Mouse (Mus musculus) cerebellum, postnatal 14 days (tissue): Measurements from ENCODE around the gene Ddx47.

Experiments
- DNase-seq, 2 experiments: peaks; one replicate each; pipeline ENCODE4 v3.0.0; 2021; ENCODE audit warnings: mixed read lengths in 2 of 2

Ddx47 gene

DNA sequence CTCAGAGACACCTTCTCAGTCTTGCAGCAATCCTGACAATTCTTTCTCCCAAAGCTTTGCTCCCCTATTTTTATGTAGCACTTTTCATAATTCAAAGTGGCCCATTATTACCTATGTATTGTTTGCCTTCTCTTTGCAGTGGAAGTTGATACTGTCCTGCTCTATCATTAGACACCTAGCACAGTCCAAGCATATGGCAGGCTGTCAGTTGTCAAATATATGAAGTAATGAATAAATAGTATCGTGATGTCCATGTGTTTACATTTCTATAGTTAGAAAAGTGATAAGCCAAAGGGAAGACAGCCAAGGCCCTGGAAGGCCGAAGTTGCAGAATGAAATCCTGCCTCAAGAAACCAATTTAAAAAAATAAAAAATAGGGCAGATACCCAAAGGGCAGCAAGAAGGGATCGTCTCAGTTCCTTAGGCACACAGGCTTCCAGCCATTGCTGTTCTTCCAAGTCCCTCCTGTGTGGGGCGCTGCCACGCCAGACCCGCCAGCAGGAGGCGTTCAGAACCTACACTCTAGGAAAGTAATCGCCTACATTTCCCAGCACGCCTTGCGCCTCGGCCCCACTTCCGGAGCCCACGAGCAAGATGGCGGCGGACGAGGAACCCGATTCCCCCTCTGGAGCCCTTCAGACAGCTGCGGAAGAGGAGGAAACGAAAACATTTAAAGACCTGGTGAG, at the start of gene Ddx47:
TSS of gene Ddx47 (plus strand) at position 565 of the 686 bp plus-strand sequence.
- DNase-seq = peak; percentile 97

DNA sequence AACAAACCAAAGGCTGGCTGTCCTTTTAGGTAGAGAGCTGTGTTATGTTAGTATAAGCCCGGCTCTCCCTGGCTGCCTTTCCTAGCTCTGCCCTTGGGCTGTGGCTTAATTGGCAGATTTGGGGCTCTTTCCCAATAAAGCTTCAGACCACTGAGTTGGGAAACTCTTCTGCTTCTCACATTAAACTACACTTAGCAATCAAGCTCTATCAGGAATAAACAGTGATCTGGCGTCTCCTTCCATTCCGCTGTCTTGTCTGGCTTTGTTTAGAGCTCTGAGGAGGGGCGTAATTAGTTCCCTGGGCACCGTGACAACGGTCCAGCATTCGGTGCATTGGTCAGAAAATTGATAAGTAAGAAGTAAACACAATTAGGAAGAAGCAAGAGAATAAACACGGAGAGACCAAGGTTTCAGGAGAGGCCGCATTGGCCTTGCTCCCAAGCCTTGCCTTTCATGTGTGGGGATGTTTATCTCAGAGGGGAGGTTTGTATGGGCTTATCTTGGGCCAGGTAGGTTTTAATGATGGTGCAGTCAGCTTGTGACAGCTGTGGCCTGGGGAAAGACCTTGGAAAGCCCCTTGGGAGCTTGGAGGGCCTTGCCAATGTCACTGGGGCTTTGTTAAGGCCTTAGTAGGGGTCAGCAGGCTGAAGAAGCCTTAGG, 49.4 kb upstream of the Ddx47 start:
- peak; percentile 13 to 34 for DNase-seq

DNA sequence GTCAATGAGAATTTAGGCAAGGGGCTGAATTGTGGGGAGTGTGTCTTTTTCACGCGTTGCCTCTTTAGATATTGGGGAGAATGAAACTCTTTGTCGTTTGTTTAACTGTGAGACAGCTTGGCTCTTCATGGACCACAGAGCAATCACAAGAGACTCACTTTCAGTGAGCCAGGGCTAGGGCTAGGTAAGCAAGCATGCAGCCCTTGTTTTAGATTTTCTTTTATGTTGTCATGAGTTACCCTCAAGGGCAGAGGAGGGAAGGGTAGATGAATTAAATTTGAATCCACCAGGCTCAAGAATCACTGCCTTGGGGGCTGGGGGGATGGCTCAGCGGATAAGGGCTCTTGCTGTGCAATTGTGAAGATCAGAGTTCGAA, 48.9 kb upstream of the Ddx47 start:
- no peak for DNase-seq

DNA sequence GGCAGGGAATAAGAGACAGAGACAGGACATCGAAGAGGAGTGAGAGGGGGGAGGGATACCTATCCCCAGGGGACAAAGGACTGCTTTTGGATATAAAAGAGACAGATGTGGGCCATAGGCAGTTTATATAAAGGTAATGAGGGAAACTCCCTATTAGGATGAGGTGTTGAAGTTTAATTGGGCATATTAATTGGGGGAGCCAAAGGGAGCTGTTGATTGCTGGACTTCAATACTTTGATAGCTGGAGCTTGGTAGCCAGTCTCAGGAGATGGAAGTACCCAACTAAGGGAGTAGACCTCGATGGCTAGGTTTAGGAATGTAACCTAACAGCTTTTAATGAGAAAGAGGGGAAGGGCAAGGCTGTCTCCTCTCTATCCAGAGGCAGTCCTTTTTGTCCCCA, 47.5 kb upstream of the Ddx47 start:
- no peak for DNase-seq

DNA sequence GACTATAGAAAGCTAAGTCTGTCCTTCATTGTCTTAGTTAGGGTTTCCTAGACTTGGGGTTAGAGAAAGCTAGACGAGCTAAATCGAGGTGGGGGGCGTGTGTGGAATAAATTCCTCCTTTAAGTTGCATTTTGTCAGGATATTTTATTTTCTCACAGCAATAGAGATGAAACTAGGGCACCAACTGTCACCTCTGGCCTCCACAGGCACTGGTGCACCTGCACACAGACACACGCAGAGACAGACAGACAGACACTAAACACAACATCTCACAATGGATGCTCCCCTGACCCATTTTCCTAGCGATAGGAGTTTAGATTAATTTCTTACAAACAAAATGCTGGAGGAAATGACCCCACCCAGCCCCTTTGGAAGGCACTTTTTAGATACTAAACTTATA, 44.7 kb upstream of the Ddx47 start:
- DNase-seq = no peak

DNA sequence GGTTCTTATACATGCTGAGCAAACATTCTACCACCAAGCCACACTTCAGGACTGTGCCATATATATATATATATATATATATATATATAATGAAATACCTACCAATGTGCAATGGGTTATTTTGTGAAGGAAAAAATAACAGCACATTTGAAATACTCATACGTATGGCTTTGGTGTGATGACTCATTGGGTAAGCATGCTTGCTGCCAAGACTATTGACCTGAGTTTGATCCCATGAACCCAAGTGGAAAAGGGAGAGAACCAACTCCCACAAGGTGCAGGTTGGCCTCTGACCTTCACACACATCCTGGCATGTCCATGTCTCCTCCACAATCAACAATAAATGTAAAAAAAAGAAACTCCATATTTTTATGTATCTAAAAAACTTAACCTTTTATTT, 43.1 kb upstream of the Ddx47 start:
- no peak for DNase-seq

DNA sequence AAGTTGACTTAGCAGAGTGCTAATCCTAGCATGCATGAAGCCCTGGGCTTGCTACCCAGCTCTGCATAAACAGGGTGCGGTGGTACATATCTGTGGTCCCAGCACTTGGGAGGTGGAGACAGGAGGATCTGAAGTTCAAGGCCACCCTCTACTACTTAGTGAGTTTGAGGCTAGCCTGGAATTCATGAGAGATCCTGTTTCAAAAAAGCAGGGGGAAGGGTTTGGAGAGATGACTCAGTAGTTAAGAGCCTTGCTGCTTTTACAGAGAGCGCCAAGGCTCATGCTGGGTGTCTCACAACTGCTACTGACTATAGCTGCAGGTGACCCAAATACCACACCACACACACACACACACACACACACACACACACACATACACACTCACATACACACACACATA, 41.9 kb upstream of the Ddx47 start:
- no peak for DNase-seq

DNA sequence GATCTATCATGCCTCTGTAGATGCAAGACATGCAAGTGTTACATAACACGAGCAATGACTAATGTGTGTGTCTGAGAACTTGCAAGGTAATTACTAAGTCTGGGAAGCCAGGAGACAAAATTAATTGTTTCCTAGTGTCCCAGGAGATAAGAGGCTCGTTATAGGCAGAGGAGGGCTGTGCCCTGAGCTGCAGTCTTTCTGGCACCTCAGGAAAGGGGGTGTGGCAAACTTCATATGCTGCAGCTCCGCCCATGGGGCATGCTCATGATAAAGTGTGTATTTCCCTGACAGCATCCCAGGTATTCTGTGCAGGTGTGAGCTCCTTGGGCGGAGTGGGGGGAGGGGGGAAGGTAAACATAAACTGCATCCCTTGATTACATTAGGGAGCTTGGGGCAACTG, 39.3 kb upstream of the Ddx47 start:
- no peak for DNase-seq

DNA sequence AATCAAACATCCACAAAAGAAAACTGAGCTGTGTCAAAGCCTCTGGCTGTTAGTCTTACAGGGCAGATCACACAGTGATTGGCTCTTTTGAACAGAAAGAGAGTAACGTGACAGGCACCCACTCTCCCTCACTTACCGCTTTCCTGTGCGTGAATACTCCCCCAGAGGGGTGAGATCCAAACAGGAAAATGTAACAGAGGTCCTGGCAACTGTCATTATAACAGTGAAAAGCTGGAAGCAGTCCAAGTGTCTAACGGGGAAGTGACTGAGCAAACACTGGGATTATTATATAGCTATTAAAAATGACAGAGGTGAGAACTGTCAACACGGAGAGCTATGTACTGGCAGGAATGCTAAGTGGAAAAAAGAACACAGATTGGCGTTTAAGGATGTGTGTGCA, 34.8 kb upstream of the Ddx47 start:
- no peak for DNase-seq

DNA sequence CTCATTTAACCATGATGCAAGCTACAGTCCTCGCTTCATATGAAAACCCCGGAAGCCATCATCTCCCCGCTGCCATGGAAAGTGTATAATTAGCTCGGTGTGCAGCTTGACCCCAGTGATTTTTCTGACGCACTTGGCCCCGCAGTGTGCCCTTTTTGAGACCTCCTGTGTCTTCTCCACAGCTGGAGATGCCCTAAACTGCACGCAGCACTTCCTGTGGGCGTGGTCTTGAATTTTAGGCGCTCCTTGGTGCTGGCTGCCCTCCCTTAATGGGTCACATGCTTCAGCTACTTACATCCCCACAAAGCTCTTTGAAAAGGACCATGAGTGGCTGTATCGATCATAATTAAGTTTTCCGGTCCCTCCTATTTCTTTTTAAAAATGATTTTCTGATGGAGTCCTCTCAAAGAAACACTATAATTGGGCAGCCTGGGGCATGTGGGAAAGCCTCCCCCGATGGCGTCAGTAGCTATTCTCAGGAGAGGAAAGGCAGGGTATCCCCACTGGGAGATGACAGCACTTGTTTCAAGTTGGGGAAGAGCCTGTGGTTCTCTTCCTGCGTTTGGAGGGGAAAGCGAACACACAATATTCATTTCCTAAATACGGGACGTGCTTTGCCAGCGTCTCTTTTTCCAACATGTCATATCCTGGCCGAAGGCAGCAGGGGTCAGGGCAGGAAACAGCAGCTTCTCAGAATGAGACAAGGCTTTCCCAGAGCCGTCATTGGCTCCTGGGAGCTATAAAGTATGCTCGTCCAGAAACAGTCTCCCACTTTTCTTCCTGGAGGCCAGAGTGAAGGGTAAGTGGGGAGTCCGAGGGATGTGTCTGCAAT, 30.0 kb upstream of the Ddx47 start, which contains the start of gene Apold1:
TSS of gene Apold1 (plus strand) at position 488 of the 832 bp plus-strand sequence.
- no peak for DNase-seq

DNA sequence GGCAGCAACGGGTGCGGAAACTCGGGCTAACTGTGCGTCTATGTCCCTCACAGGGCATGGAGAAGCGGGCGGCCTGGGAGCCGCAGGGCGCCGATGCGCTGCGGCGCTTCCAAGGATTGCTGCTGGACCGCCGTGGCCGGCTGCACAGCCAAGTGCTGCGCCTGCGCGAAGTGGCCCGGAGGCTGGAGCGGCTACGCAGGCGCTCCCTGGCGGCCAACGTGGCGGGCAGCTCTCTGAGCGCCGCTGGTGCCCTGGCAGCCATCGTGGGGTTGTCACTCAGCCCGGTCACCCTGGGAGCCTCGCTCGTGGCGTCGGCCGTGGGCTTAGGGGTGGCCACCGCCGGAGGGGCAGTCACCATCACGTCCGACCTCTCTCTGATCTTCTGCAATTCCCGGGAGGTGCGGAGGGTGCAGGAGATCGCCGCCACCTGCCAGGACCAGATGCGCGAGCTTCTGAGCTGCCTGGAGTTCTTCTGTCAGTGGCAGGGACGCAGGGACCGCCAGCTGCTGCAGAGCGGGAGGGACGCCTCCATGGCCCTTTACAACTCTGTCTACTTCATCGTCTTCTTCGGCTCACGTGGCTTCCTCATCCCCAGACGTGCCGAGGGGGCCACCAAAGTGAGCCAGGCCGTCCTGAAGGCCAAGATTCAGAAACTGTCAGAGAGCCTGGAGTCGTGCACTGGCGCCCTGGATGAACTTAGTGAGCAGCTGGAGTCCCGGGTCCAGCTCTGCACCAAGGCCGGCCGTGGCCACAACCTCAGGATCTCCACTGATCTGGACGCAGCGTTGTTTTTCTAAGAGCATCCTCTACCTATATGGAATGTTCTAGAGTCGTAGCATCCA, 27.7 kb upstream of the Ddx47 start:
- peak; percentile 91 to 92 for DNase-seq

DNA sequence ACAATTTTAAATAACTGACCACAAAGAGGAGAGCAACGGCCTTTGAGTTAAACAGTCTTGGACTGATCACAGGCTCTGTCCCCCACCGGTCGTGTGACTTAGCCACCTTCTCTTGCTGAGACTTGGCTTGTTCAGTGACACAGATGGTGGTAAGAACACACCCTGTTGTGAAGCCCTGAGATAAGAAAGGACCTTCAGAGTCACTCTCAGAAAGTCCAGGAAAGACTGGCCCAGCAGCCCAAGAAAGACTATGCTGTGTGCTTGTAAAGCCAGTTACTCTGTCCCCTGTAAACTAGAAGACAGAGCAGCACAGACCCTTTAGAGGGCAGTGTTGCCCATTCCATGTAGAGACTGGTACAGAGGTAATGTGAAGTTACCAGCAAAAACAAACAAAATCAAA, 26.7 kb upstream of the Ddx47 start:
- peak; percentile 48 to 60 for DNase-seq

DNA sequence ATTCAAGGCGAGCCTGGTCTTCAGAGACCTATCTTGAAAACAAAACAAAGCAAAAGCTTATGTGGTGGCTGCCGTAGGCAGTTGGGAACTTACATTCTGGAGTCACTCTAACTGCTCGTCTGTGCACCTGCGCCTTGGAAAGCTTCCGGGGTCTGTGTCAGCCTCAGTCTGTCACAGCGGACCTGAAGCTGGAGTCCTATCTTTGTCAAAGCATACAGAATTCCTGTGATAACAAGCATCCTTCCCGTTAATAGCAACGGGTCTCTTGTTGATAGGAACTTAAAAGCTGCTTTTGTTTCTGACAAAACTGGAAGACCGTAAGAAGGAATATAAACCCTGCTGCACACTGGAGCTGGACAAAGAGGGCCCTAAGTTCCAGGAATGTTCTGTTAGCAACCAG, 23.0 kb upstream of the Ddx47 start:
- DNase-seq = no peak

DNA sequence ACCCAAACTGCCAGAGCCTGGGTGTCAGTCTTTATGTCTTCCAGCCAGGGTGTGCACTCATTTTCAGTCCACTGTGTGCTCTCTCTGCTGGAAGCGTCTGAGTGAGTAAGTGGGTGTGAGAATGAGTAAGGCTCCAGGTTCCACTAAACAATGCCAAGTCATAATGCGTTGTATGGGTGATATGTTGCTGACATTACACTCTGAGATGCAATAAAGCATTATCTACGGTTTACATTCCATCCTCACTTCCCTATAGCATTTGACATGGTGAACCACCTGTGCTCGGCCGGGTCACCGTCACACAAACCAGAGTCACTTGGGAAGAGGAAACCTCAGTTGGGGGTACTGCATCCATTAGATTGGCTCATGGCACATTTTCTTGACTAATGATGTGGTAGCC, 20.7 kb upstream of the Ddx47 start:
- no peak for DNase-seq

DNA sequence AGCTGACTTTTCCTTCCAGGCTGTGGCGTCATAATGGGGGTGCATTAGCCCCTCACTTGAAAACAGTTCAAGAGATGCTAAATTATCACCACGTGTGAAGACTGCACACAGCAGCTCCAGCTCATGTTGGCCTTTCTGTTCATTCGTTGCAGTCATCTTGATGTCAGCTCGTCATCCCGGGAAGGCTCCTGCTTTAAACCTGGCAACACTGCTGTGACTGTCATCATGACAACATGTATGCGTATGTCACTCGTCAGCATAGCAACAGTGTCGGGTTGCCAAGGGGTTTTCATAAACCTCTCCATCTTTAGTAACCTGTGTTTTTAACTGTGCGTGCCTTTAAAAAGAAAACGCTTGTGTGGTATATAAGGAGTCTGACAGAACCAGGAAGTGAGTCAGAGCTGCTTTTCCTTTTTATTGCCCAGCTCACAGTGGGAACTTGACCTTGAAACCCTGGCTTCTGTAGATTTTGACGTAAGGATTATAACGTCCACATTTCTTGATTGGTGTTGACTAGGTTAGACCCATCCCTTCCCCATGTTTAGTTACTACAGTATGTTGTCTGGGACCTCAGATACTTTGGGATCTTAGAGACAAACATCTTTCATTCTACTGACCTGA, 17.3 kb upstream of the Ddx47 start:
- DNase-seq = no peak

DNA sequence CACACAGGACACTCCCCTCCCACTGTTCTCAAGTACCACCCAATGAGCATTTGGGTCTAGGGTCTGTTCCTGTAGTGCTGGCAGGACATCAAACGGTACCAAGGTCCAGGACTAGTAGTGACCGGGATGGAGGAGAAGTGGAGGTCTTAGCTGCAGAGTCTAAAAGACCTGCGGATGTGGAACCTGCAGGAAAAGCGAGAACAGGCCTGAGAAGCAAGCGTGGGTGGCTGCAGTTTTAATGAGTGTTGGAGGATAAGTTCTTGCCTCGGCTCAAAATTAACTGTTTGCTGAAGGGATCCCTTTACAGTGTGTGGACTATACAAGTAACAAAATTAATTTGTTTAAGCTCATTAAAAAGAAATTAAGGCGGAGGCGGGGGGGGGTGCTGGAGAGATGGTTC, 16.4 kb upstream of the Ddx47 start:
- no peak for DNase-seq

DNA sequence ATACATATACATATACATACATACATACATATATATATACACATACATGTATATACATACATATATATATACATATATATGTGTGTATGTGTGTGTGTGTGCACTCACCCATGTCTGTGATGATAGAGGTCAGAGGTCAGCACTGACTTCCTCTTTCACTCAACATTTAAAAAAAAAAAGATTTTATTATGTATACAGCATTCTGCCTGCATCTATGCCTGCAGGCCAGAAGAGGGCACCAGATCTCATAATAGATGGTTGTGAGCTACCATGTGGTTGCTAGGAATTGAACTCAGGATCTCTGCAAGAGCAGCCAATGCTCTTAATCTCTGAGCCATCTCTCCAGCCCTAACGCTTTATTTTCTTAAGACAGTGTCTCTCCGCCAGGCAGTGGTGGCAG, 14.5 kb upstream of the Ddx47 start:
- DNase-seq = no peak

DNA sequence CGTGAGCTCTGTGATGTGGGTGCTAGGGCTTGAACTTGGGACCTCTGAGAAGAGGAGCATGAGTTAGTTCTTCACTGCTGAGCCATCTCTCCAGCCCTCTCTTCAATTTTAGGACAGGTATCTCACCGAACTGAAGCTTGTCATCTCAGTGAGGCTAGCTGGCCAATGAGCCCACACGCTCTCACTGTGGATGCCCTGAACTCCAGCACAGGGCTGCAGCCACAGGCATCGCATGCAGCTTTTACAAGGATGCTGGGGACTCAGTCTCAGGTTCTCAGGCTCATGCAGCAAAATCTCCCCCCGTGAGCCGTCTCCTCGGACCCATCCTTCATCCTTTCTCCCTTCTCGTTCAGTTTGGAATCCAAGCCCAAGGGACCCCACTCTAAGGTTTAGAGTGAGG, 13.3 kb upstream of the Ddx47 start:
- no peak for DNase-seq

DNA sequence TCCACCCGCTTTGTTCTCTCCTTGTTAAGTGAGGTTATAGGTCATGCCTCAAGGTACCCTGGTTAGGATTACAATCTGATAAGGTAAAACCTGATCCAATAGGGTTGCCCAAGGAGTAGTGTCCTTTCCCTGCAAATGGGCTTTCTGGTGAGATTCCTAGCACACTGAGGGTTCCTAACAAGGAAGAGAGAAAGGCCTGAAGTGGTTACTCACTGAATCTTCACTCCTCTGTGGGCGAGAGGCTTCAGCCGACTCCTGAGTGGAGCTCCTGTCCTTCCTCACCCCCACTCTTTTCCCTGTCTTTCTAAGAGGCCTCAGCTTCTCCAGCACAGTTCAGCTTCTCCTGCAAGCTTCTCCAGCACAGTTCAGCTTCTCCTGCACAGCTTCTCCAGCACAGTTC, 12.6 kb upstream of the Ddx47 start:
- no peak for DNase-seq

DNA sequence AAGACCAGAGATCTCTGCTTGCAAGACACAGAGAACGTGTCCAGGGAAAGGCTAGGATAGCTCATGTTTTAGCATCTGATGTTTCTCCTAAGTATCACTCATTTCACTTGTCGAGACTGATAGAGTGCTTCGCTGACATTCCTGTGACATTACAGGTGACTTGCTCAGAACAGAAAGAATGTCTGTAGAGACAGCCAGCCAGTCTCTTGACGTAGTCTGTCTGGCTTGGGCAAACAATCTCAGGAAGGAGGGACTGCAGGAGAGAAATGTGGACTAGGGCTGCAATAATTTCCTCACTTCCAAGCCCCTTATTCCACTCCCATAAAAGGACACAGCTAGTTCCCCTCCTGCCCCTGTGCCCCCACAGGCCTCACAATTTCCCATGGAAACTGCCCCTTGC, 11.1 kb upstream of the Ddx47 start:
- no peak for DNase-seq

DNA sequence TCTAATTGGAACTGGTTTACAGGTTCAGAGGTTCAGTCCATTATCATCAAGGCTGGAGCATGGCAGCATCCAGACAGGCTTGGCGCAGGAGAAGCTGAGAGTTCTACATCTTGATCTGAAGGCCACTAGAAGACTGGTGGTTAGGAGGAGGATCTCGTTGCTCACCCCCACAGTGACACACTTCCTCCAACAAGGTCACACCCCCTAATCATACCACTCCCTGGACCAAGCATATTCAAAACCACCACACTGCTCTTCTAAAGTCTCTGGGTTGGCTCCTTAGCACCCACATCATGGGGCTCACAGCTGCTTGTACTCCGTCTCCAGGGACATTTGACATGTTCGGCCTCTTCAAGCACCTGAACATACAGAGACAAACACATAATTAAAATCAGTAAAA, 9.4 kb upstream of the Ddx47 start:
- DNase-seq = no peak

DNA sequence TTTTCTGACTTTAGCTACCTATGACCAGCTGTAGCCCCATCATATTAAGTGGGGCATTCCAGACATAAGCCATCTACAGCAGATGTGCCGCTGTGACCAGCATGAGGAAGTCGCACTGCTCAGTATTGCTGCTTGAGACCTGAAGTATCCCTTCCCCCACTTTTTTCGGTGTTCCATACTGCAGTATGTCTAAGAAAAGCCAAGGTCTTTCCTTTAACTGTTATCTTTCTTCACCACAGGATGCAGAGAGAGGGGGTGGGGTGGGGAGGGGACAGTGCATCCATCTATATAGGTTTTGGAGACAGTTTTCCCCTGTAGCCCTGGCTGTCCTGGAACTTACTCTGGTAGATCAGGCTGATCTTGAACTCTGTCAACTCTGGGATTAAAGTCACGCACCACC, 5.0 kb upstream of the Ddx47 start:
- no peak for DNase-seq

DNA sequence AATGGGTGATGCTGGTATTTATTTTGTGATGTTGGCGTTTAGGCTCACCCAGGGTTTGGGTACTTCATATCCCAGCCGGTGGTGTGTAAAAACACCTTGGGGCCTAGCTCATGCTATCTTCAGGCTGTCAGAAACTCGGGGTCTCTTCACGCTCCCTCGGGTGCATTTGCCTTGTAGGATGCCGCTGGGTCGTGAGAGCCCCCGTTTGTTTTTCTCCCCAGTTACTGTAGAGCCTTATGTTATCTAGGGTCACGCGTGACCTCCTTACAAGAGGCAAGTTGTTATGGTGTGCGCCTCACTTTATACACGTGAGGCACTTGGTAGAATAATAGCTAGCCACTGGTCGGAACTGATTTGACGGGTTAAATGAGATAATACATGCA, 313 bp downstream of the Ddx47 start:
- no peak for DNase-seq
